Mouse (Mus musculus) common myeloid progenitor, adult 5-6 weeks (primary cell): ENCODE results near the gene Alg14. TPM values are rescaled to one million over a fixed set of nuclear protein-coding genes. Genes with fewer than 3 reads are reported as not detected.

Experiments used
- ATAC-seq: replicated peaks from 2 replicates; pipeline ENCODE4 v1.8.0; 2016; ENCODE audit warnings: low read depth, mild to moderate bottlenecking, moderate TSS enrichment, inconsistent platforms; ENCODE audit not compliant: poor library complexity, severe bottlenecking
- total RNA-seq: library from RNA; stranded (forward); fragments of 200-1000, 187-1606 nt; gene quantifications from 2 replicates; pipeline ENCODE4 v1.2.3, GENCODE M21; 2017

Alg14 gene
- total RNA-seq, 1 experiment from 2014 or later = 12.1 TPM

DNA sequence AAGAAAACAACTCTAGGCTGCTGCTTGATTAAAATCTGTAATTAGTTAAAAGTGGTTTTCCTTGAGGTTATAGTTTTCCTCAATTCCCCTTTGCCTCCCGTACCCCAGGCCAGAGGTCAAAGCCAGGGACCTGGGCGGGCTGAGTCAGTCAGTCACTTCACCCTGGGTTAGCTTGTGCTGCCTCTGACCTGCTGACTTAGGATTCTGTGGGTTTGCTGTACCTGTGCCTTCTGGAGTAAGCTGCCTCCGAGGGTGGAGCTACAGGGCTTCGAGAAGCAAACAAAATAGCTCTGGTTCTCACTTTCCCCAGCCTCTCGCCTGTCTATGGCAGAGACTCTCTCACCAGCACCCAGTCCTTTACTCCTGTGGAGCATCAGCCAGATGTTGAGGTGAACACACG lies 67.3 kb downstream of the Alg14 start:
- ATAC-seq = no peak

DNA sequence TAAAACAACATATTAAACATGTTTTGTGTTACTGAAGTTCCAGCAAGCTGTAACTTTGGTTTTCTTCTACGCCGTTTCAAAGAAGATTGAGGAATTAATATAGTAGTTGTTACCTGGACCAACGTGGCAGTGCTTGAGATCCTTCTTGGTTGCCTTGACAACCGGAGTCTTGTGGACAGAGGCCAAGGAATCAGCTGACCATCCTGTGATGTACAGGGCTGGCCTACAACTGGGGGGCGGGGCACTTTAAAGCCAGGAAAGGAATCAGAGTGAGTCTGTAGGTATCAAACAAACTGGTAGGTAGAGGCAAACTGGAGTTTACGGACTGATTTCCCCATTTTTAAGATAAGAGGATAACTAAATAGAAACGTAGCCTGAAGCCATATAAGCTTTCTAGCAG lies 67.7 kb downstream of the Alg14 start:
- ATAC-seq = no peak

DNA sequence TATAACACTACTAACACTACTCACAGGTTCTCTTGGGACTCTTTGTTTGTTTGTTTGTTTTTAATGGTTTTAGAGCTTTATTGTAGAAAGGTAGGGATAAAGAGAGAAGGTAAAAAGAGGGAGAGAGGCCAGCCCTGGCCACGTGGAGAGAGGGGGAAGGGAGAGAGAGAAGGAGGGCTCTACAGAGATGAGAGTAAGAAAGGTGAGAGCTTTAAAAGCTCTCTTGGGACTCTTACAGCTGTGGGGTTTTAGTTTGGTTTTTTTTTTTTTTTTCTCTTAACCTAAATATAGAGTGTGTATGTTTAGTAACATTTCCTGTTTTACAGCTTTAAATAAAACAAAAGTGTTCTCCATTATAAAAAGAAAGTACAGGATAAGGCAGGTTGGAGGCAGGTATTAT lies 70.4 kb downstream of the Alg14 start:
- ATAC-seq = no peak

DNA sequence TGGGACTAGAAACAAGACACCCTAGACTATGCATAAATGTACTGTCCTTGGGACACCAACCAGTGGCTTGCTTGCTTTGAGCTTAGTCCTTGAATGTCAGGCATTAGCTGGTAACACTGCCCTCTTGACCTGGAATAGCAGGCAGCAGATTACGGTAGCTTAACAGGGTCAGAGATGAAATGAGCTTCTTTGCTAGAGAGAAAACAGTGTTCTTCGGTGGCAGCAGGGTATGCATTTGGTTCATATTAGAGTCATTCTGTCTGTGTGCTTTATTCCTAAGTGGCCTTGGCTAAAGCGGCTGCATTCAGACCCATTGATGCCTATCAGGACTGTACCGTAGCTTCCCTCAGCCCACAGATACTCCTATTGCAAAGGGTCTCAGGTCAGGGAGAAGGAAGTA lies 72.8 kb downstream of the Alg14 start:
- no peak for ATAC-seq

DNA sequence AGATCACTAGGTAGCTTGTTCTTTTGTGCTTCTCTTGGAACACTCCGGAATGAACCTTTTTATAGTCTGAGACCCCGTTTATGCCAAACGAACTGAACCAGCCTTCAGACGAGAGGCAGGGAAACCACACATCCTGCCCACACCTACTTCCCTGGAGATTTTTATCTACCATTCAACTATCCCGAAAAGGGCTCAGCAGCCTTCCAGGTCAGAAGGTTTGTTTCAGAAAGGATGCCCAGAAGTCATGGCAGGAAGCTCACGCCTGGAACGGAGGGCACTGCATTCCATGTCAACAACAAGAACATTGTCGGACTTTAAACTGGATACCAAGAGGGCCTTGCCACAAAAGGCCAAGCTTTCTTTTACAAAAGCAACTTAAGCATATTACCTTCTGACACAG lies 73.6 kb downstream of the Alg14 start:
- no peak for ATAC-seq

DNA sequence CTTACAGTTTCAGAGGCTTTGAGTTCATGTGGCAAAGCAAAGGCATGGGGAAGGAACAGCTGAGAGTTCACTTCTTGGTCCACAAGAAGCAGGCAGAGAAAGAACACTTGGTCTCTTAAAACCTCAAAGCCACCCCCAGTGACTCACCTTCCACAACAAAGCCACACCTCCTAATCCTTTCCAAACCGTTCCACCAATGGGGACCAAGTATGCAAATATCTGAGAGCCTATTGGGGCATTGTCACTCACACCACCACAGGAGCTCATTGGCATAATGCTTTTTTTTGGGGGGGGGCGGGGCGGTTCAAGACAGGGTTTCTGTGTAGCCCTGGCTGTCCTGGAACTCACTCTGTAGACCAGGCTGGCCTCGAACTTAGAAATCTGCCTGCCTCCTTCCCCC lies 77.0 kb downstream of the Alg14 start:
- ATAC-seq = no peak

DNA sequence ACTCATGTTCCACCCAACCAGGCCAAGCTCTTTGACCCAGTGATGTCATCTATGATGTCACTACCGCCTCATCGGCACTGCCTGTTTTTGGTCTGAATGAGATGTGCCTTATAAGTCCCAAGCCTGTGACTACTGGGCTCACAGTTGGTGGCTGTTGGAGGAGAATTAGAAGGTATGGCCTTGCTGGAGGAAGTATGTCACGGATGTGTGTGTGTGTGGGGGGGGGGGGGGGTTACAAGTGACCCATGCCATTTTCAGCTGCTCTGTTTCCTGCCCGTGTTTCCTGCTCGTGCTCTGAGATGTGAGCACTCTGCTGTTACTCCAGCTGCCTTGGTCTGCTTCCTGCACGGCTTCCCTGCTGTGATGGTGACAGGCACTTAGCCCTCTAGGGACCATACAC lies 77.9 kb downstream of the Alg14 start:
- peak; percentile 74 for ATAC-seq

DNA sequence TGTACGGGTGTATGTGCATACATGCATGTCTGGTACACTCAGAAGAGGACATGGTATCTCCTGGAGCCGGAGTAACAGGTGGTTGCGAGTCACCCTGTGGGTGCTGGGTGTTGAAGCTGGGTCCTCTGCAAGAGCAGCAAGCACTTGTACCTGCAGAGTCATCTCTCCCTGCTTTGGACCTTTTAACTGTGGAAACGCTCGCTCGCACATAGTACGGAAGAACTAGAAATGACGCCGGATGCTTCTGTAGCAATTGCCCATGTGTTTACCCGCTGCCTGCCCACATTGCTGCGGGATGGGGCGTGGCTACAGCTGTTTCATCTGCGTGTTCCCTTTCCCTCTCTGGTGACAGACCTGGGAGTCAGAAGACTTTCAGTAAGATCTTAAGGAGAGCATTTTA lies 78.7 kb downstream of the Alg14 start:
- ATAC-seq = peak; percentile 64

DNA sequence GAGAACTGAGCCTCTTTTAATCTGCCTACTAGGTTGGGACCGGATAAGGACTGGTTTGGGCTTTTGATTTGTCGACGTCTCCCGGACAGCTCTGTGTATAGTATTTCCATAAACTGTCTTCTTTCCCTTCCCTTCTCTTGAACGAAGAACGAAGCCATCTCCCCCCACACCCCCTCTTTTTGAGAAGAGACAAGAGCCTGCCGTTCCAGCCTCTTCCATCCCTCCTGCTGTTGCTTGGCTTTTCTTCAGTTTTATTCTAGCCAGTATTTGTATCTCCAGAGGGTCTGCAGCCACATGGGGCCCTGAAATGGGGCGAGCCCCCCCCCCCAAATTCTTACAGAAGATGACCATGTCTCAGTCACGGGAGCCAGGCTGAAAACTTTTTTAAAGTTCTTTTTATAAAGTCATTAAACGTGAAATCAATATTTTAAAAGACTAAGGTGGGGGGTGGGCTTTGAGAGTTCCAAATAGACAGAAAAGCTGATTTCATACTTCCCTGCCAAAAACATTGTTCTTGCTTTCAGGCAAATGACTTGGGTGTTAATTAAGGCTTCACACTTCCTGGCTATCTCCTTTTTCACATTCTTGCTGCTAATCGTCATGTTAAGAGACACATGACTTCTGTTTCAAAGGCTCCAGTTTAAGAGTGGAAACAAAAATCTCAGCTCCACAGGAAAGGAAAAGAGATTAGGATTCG lies 79.4 kb downstream of the Alg14 start:
- ATAC-seq = no peak

DNA sequence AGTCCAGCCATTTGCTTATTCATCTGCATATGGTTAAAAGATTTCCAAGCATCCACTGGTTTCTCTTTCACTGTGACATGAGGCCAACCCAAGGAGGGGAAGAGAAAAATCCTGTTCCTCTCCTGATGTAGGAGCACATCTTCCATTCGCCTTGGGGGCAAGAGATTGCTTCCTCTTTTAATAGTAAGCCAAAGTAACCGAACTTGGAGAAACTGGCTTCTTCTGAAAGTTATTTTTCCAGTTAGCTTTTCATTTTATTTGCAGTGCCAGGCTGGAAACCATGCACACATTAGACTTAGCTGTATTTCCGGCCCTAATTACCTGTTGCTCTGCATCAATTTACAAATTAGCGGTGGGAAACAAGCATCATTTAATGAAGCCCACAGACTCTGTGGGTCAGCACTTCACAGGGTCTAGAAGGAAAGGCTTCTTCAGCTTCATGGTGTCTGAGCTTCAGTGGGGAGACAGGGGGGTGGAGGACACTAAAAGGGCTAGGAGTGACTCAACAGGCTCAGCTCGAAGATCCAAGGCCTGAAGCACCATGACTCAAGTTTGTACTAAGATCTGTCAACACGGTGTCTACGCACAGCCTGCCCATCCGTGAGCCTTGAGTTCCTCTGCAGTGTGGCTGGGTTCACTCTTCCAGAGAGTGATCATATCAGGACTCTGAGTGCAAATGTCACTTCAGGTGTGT lies 80.1 kb downstream of the Alg14 start:
- peak; percentile 45 for ATAC-seq

DNA sequence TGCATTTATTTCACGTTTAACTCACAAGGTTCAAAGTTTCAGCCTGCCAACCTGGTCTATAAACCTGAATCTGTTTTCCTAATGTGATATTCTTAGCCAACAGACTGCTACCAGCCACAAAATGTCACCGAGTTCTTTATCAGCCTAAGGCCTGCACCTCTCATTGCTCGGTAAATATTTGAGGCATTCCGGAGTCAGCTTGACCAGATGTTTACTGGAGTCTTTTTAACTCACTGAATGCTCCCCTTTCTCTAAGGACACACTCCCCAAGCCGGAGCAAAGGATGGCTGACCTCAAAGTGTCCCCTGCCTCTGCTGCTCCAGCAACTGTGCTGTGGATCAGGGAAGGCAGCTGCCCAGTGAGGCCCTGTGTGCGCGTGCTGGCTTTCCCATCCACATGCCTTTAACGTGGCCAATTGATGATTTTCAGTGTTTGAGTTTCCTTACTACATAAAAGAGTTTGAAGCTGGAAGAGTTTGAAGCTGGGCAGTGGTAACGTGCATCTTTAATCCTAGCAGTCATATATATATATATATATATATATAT lies 82.4 kb downstream of the Alg14 start:
- ATAC-seq = no peak

DNA sequence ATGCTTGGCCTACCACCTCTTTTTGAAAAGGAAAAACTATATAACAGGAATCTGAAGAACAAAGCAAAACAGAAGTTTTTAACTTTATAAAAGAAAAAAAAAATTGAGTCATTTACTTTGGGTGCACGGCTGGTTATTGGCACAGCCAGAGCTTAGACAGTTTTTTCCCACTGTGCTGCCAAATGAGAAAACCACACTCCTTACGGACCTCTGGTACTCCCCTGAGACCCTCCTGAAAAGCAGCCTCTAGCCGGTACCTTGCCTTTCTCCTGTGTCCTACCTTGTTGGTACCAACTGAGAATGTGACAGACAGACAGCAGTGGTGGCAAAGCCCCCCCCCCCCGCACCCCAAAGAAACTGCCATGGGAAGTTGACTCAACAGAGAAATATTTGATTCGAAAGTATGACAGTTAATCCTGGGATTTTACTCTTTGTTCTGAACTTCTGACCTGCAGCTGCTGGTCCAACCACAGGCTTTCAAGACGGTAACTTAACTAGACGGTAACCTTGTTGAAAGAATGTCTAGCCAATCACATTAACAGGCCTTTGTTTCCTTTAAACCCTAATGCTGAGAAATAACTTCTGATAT lies 84.1 kb downstream of the Alg14 start:
- ATAC-seq = no peak

DNA sequence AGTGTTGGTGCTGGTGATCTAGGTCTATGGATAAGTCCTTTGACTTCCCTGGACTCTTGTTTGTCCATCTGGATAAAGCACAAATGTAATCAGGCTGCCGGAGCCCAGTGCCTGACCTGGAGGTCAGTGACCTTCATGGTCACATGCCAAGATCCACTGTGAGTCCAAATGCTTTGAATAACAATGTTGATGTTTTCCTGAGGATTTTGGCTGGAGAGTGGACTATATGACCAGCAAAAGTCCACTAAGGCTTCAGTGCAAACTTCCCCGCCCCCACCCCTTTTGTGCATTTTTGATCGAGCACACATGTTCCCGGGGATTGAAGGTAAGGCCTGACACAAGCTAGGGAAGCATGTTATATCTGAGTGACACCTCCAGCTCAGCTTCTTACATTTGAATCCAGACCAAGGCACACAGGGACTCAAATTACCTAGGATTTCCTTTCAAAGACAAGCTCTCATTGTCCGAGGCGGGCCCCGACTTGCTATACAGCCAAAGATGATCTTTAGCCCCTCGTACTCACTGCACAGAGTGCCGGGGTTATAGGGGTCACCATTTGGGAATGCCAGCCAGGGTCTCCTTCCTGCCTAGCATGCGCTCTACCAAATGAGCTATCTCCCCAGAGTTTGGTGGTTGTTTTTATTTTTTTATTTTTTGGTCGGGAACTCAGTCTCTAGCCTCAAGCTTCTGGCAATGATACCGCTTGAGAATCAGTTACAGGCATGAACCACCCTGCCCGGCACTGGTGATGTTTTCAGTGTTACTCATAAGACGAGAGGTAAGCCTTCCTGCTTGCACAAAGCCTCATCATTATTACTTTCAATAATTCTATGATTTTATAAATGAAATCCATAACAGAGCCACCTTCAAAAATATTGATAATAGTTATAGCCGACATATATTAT lies 87.4 kb downstream of the Alg14 start:
- ATAC-seq = no peak

DNA sequence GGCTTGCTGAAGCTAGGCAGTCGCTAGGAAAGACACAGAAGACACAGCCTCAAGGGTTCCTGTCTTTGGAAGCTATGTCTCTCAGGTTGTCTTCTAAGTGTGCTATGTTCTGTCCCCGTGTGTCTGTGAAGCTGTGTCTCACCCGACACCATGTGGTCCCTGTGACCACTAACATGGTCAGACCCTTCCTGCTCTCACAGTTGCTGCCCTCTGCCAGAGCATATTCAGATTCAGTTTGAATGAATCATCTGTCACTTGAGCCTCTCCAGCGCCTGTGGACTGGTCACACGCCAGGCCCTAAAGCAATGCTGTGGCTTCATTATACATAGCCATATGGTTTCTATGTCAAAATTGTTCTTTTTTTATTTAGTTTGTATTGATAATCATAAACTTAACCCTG lies 88.1 kb downstream of the Alg14 start:
- no peak for ATAC-seq

DNA sequence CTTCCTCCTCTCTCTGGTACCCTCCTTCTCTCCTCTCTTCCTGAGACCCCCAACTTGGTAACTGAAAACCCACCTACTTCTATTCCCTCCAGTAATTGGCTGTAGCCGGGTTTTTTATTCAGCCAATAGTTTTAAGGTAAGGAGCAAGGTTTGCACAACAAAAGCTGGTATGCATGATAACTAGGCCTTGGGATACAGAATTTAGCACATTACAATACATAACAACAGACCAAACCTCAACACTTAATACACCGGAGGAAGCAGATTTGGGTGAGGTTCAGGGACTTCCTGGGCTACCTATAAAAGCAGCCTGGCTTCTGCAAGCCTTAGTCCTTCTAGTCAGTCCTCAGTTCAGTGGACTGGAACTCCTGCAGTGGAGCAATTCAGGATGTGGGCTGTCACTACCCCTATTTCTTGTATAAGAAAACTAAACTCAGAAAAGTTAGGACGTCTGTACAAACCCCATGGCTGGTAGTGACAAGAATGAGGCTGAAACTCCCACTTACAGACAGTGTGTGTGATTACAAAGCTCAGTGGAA lies 96.0 kb downstream of the Alg14 start:
- 0 out of 2 replicates have a peak, but pooled peaks have one; percentile 11 for ATAC-seq

DNA sequence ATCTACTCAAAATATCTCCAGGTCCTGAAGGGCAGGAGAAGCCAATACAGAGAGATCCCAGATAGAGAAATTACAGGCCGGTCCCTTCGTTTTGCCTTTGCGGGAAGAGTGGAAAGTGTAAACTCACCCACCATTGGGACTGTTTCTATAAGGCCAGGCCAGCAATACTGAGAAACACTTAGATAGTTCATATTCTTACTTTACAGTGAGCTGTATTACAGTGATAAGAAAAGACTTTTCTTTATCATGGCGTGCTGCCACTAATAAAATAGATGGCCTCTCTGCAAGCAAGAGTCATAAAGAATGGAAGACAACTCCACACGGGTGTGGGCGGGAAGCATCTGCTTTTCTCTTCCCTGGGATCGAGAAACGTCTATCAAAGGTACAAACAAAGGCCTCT lies 97.8 kb downstream of the Alg14 start:
- ATAC-seq = no peak

DNA sequence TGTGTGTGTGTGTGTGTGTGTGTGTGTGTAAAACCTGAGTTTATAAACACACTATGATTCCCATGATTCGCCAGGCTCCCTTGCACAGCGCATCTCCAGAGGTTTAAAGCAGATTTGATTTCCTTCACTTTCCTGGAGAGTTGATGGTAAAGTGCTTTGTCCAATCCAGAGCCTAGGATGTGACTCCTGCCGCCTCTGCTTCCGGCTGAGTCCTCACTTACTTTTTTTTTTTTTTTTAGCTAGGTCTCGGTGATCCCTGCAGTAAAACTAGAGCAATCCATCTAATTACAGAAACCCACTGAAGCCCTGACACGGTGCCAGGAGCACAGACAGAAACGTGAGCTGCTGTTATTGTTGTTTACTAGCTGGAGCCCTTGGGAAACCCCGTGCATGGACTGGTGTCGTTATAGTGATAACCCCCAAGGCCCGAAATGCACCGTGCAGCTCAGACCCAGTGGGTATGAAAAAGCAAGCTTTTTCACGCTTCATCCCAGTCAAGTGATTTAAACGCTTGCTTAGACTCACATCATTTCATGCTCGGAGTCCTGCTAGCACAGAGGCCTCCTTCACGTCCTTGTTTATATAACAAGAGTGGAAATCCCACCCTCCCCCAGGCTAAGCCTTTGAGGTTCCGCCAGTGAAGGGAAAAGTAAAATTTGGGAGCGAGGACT lies 98.4 kb downstream of the Alg14 start:
- no peak for ATAC-seq

DNA sequence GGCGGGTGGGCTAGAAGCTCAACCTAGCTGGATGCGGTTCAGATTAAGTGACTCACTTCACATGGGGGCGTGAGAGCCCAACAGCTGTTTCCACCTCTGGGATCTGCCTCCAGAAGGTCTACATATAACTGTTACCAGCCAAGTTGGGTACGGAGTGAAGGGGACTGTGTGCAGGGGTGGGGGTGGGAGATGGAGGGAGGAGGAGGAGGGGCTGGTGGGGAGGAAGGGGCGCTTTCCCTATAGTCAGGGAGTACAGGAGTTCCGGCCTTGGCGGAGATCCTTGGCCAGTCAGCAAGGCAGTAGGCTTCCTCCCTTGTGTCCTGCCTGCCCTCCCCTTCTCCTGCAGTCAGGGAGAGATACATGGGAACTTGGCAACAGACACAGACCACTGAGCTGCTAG lies 99.2 kb downstream of the Alg14 start:
- ATAC-seq = no peak

DNA sequence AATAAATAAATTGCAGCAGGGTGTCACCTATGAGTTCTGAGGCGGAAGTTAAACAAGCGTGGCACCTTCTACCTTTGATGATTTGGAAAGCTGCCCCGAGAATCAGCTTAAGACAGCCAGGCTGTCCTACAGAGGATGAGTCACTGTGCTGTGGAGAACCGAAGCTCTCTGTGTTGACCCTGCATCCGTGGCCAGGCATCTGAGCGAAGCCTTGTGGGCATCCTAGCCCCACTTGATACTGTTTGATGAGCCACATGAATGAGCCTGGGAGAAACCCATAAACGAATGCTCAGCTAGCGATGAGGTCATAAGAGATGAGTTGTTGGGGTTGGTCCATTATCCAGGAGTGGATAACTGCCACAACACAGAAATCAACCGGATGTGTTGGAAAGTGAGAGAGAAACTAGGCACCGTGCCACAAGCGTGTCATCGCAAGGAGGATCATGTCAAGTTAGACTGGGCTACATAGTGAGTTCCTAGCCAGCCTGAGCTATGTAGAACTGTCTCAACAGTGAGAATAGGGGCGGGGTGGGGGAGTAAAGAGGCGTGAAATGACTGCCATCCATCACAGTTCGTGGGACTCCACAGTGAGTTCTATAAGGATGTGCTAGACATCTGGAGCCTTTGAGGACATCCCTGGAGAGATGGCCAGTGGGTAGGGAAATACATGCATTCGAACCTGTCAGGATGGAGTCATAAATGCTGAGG lies 104.2 kb downstream of the Alg14 start:
- no peak for ATAC-seq
